Mouse (Mus musculus): ENCODE measurements around the gene Shank1. TPM values are rescaled to one million over a fixed set of nuclear protein-coding genes. Genes with fewer than 3 reads are reported as not detected.

The Shank1 gene
- polyA plus RNA-seq (2015; fragmentation: Nextera tagmentation; extraction: Ambion mirVana) = 52.8 and 59.3 TPM in 2 replicates

GRCm38 (mm10) chr7:44309475-44310284 is at the start of gene Shank1:
TSS of gene Shank1 (plus strand) at chr7:44310253.

GRCm38 (mm10) chr7:44261147-44261546 is 48.9 kb upstream of the Shank1 start, which contains the start of gene Gm15517:
TSS of gene Gm15517 (plus strand) at chr7:44261447.

GRCm38 (mm10) chr7:44306516-44307240 is 3.4 kb upstream of the Shank1 start, which contains the start of gene Clec11a:
TSS of gene Clec11a (minus strand) at chr7:44306902.

GRCm38 (mm10) chr7:44383980-44384715 is 74.1 kb downstream of the Shank1 start, which contains the start of gene Syt3:
TSS of gene Syt3 (plus strand) at chr7:44384102.

GRCm38 (mm10) chr7:44385720-44386119 is 75.7 kb downstream of the Shank1 start, which contains the start of gene 1700008O03Rik:
TSS of gene 1700008O03Rik (minus strand) at chr7:44385820.

Other genes starting within 250 kb of the Shank1 start
- gene Klk1b21, start 207.9 kb upstream of the Shank1 start, polyA plus RNA-seq (2015; fragmentation: Nextera tagmentation; extraction: Ambion mirVana) = not detected in 2 replicates
- not detected in 2 replicates for gene Klk1b22, start 197.6 kb upstream of the Shank1 start, polyA plus RNA-seq (2015; fragmentation: Nextera tagmentation; extraction: Ambion mirVana)
- not detected in 2 replicates for gene Klk1b16, start 173.5 kb upstream of the Shank1 start, polyA plus RNA-seq (2015; fragmentation: Nextera tagmentation; extraction: Ambion mirVana)
- gene Klk1b24, start 122.0 kb upstream of the Shank1 start, polyA plus RNA-seq (2015; fragmentation: Nextera tagmentation; extraction: Ambion mirVana) = not detected in 2 replicates
- gene Klk1b3, start 112.1 kb upstream of the Shank1 start, polyA plus RNA-seq (2015; fragmentation: Nextera tagmentation; extraction: Ambion mirVana) = not detected in 2 replicates
- not detected in 2 replicates for gene Klk1b4, start 102.8 kb upstream of the Shank1 start, polyA plus RNA-seq (2015; fragmentation: Nextera tagmentation; extraction: Ambion mirVana)
- gene Klk1b5, start 94.3 kb upstream of the Shank1 start, polyA plus RNA-seq (2015; fragmentation: Nextera tagmentation; extraction: Ambion mirVana) = not detected in 2 replicates
- not detected in 2 replicates for gene Klk1, start 84.9 kb upstream of the Shank1 start, polyA plus RNA-seq (2015; fragmentation: Nextera tagmentation; extraction: Ambion mirVana)
- gene Gm36864, start 74.1 kb upstream of the Shank1 start, polyA plus RNA-seq (2015; fragmentation: Nextera tagmentation; extraction: Ambion mirVana) = 0.10 TPM in 1 of 2 replicates, not detected in the other
- gene 1700028J19Rik, start 63.6 kb upstream of the Shank1 start, polyA plus RNA-seq (2015; fragmentation: Nextera tagmentation; extraction: Ambion mirVana) = 2.0 and 2.2 TPM in 2 replicates
- gene 2410002F23Rik, start 63.5 kb upstream of the Shank1 start, polyA plus RNA-seq (2015; fragmentation: Nextera tagmentation; extraction: Ambion mirVana) = 180 and 195 TPM in 2 replicates
- gene Acp4, start 52.9 kb upstream of the Shank1 start, polyA plus RNA-seq (2015; fragmentation: Nextera tagmentation; extraction: Ambion mirVana) = not detected in 2 replicates
- gene Gm15517, start 48.8 kb upstream of the Shank1 start, polyA plus RNA-seq (2015; fragmentation: Nextera tagmentation; extraction: Ambion mirVana) = not detected in 2 replicates
- 5.7 and 7.1 TPM in 2 replicates for gene Clec11a, start 3.4 kb upstream of the Shank1 start, polyA plus RNA-seq (2015; fragmentation: Nextera tagmentation; extraction: Ambion mirVana)
- gene Syt3, start 73.8 kb downstream of the Shank1 start, polyA plus RNA-seq (2015; fragmentation: Nextera tagmentation; extraction: Ambion mirVana) = 100 and 108 TPM in 2 replicates
- 4.4 and 6.2 TPM in 2 replicates for gene 1700008O03Rik, start 75.6 kb downstream of the Shank1 start, polyA plus RNA-seq (2015; fragmentation: Nextera tagmentation; extraction: Ambion mirVana)
- gene Lrrc4b, start 118.8 kb downstream of the Shank1 start, polyA plus RNA-seq (2015; fragmentation: Nextera tagmentation; extraction: Ambion mirVana) = 27.6 and 27.7 TPM in 2 replicates
- gene Aspdh, start 155.1 kb downstream of the Shank1 start, polyA plus RNA-seq (2015; fragmentation: Nextera tagmentation; extraction: Ambion mirVana) = 1.8 and 2.4 TPM in 2 replicates
- 37.0 and 40.2 TPM in 2 replicates for gene Josd2, start 157.7 kb downstream of the Shank1 start, polyA plus RNA-seq (2015; fragmentation: Nextera tagmentation; extraction: Ambion mirVana)
- 183 and 194 TPM in 2 replicates for gene Emc10, start 186.3 kb downstream of the Shank1 start, polyA plus RNA-seq (2015; fragmentation: Nextera tagmentation; extraction: Ambion mirVana)
- gene Fam71e1, start 186.3 kb downstream of the Shank1 start, polyA plus RNA-seq (2015; fragmentation: Nextera tagmentation; extraction: Ambion mirVana) = 21.1 and 31.4 TPM in 2 replicates
- 0.20 and 0.36 TPM in 2 replicates for gene Mybpc2, start 214.4 kb downstream of the Shank1 start, polyA plus RNA-seq (2015; fragmentation: Nextera tagmentation; extraction: Ambion mirVana)
- gene Spib, start 221.8 kb downstream of the Shank1 start, polyA plus RNA-seq (2015; fragmentation: Nextera tagmentation; extraction: Ambion mirVana) = 0.32 TPM in 1 of 2 replicates, not detected in the other
- 9.2 and 10.7 TPM in 2 replicates for gene Pold1, start 238.6 kb downstream of the Shank1 start, polyA plus RNA-seq (2015; fragmentation: Nextera tagmentation; extraction: Ambion mirVana)
- 47.5 and 53.6 TPM in 2 replicates for gene Nr1h2, start 243.7 kb downstream of the Shank1 start, polyA plus RNA-seq (2015; fragmentation: Nextera tagmentation; extraction: Ambion mirVana)

All from neural tube, postnatal 0 days (tissue).